Mouse (Mus musculus): ENCODE results near the gene Selenot. TPM values are rescaled to one million over a fixed set of nuclear protein-coding genes. Genes with fewer than 3 reads are reported as not detected.
"Not testable (repeated sequence)": the region's sequence is repeated elsewhere in the genome, so short reads cannot be mapped to it uniquely, and the experiment has no call there.

Selenot gene
- polyA plus RNA-seq, 1 experiment from 2014 or later, result 22.2 TPM

DNA sequence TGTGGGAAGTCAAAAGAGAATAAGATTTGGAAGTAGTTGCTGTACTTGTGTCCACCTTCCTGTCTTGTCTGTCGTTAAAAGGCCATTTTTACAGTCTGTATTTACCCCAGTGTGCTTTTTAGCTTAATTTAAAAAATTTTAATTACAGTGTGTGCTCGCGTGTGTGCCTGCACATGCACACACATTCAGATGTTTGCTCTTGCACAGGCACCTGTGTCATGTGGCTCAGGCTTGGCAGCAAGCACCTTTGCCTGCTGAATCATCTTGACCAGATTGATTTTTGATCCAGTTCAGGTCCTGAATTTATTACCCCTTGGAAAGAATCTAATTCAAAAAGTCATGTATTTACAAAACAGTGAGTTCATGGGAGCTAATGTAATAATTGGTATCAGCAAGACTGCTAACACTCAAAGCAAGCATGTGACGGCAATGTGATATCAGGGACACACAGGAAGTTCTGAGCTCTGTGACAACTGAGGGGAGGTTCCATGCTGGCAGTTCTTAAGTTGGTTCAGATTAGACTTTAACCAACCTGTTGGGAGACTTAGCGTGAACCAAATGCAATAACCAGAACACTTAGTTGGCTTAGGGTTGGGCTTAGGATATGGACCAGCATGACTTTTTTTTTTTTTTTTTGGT lies 6.5 kb downstream of the Selenot start:
- ATAC-seq, result no peak
- Histone ChIP-seq H3K4me1 (peaks cover 11% of the 10 kb centered on the region), H3K36me3 (ENCODE audit: poor library complexity, severe bottlenecking) (peaks cover 25% of the 10 kb centered on the region), H3K27ac (no peak overlapping the region), H3K27me3 (no peaks in the 10 kb centered on the region), H3K4me3 (no peak overlapping the region), H3K9ac (no peak overlapping the region), H3K9me3 (replicated peaks) (no peaks in the 10 kb centered on the region), H3K4me2 (no peak overlapping the region)
- 91% methylated on average over 5 of the region's 5 CpGs for WGBS

DNA sequence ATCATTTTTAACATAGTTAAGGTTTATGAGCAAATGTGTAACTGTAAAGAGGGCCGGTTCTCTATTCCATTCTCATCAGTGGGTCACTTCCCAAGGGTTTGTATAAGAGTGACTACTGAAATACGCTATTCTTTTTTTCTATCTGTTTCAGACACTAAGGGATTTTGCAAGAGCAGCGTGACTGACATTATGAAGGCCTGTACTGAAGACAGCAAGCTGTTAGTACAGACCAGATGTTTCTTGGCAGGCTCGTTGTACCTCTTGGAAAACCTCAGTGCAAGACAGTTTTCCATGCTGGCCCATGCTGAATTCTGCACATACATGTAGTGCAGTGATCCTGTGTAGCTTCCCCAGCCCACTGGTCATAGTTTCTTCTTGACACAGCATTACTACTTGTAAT lies 14.1 kb downstream of the Selenot start:
- not testable (repeated sequence) for ATAC-seq; H3K4me3 ChIP-seq; H3K9ac ChIP-seq; H3K9me3 ChIP-seq (replicated peaks); H3K27me3 ChIP-seq; H3K27ac ChIP-seq; H3K4me2 ChIP-seq; H3K4me1 ChIP-seq
- 97% methylated on average over 4 of the region's 4 CpGs for WGBS
- H3K36me3 ChIP-seq (ENCODE audit: poor library complexity, severe bottlenecking), result peaks cover 46% of the 10 kb centered on the region

DNA sequence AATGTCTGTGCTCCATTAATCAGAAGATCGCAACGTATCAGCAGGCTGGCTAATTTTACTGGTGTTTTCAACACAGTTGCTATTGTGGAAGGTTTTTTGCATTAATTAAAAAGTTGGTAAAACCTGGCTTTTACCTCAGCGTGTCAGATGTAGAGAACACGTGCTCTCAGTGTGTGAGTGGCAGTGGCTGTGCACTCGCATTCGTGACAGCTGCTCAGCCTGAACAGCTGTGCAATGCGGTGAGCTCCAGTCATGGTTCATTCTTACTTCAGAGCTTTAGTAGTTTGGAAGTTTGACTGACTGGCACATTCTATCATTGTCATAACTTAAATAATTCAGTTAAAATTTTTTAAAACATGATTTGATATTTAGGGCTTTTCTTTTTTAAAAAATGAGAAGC lies 16.2 kb downstream of the Selenot start:
- not testable (repeated sequence) for H3K4me3 ChIP-seq; H3K9ac ChIP-seq; H3K4me2 ChIP-seq; H3K9me3 ChIP-seq (replicated peaks); H3K27ac ChIP-seq; H3K27me3 ChIP-seq; H3K4me1 ChIP-seq
- ATAC-seq, result 0 out of 2 replicates have a peak, but pooled peaks have one; percentile 16
- peaks cover 33% of the 10 kb centered on the region for H3K36me3 ChIP-seq (ENCODE audit: poor library complexity, severe bottlenecking)
- WGBS, result 88% methylated on average over 7 of the region's 7 CpGs

DNA sequence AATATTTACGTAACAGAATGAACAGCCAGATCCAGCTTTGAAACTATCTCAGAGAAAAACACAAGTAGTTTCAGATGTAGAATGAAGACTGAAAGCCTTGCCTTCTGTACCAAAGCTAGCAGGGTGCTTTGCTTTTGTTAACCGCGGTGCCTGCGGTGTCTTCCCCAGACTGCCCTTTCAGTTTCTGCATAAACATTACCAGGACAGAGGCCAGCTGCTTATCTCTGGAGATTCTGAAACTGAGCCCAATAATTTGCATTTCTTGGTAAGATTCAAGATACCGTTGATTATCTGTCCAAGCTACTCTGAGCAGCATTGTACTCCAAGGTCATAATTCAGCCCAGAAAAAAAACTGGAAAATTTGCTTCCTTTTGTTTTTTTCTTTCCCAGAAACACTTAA lies 17.2 kb downstream of the Selenot start:
- WGBS, result 54% methylated on average over 5 of the region's 5 CpGs
- Histone ChIP-seq H3K27me3 (no peaks in the 10 kb centered on the region), H3K4me2 (no peak overlapping the region), H3K4me3 (no peak overlapping the region), H3K36me3 (ENCODE audit: poor library complexity, severe bottlenecking) (peaks cover 28% of the 10 kb centered on the region), H3K4me1 (no peaks in the 10 kb centered on the region), H3K9me3 (replicated peaks) (no peaks in the 10 kb centered on the region), H3K9ac (no peak overlapping the region), H3K27ac (no peak overlapping the region)
- ATAC-seq, result no peak

DNA sequence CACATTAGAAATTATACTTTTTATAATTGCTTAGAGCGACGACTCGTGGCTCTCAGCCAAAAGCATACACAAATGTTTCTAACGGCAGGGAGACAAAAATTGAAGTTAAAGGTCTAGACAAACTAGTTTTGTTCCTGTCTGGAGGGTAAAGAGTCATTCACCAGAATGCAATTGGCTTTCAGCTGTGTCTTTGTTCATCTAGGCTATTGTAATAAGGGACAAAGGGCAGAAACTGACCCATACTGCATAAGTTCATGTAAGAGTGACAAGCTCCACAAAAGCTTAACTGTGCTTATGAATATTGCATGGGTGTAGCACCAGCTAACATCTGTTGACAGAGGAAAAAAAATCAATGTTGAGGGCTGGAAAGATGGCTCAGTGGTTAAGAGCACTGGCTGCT lies 32.1 kb downstream of the Selenot start:
- H3K4me1 ChIP-seq, result no peaks in the 10 kb centered on the region
- H3K4me3 ChIP-seq, result no peak overlapping the region
- H3K9ac ChIP-seq, result no peak overlapping the region
- no peak for ATAC-seq
- H3K27ac ChIP-seq, result no peak overlapping the region
- H3K4me2 ChIP-seq, result no peak overlapping the region
- 56% methylated on average over 4 of the region's 4 CpGs for WGBS
- no peaks in the 10 kb centered on the region for H3K36me3 ChIP-seq (ENCODE audit: poor library complexity, severe bottlenecking)
- no peaks in the 10 kb centered on the region for H3K27me3 ChIP-seq
- H3K9me3 ChIP-seq (replicated peaks), result 0 out of 2 replicates have a peak, but pooled peaks cover 5% of the 10 kb centered on the region

DNA sequence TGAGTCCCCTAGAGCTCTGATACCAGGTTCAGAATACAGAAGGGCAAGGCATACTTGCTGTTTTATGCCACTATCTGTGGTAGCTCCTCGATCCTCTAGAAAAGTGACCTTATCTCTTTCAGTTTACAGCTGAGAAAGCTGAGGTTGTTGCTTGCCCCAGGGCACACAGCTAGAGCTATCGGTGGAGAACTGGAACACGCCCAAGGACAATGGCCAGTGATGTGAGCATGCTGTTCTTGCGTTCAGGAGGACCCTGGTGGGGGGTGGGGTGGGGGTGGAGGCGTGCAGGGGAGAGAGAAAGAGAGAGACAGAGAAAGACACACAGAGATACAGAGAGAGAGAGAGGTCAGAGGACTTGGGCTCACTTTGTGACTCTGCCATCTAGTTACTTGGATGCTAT lies 33.5 kb downstream of the Selenot start:
- Histone ChIP-seq H3K4me3 (no peak overlapping the region), H3K4me2 (no peak overlapping the region), H3K9me3 (replicated peaks) (0 out of 2 replicates have a peak, but pooled peaks cover 5% of the 10 kb centered on the region), H3K36me3 (ENCODE audit: poor library complexity, severe bottlenecking) (no peaks in the 10 kb centered on the region), H3K27me3 (no peaks in the 10 kb centered on the region), H3K9ac (no peak overlapping the region), H3K27ac (no peak overlapping the region), H3K4me1 (no peaks in the 10 kb centered on the region)
- ATAC-seq, result no peak
- 71% methylated on average over 5 of the region's 5 CpGs for WGBS

DNA sequence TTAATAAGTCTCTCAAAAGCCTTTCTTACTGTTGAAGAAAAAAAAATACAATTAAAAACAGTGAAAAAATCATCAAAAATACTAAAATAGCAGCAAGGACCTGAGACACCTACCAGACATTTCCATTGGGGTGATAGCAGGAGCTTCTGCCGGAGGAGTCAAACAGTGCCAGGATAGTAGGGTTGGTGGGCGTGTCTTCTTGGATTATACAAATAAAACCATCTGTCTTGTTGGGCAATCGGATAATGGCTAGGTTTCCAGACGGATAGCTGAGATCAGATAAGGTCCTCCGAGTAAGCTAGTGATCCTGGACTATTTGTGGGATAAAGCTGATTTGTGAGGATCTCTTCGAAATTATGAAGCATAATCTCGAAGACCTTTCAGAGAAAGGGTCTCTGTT lies 44.6 kb downstream of the Selenot start:
- Histone ChIP-seq H3K27me3 (no peaks in the 10 kb centered on the region), H3K4me2 (no peak overlapping the region), H3K9ac (no peak overlapping the region), H3K4me1 (no peaks in the 10 kb centered on the region), H3K27ac (no peak overlapping the region), H3K9me3 (replicated peaks) (no peaks in the 10 kb centered on the region), H3K4me3 (no peak overlapping the region), H3K36me3 (ENCODE audit: poor library complexity, severe bottlenecking) (no peaks in the 10 kb centered on the region)
- no peak for ATAC-seq
- 87% methylated on average over 7 of the region's 7 CpGs for WGBS

DNA sequence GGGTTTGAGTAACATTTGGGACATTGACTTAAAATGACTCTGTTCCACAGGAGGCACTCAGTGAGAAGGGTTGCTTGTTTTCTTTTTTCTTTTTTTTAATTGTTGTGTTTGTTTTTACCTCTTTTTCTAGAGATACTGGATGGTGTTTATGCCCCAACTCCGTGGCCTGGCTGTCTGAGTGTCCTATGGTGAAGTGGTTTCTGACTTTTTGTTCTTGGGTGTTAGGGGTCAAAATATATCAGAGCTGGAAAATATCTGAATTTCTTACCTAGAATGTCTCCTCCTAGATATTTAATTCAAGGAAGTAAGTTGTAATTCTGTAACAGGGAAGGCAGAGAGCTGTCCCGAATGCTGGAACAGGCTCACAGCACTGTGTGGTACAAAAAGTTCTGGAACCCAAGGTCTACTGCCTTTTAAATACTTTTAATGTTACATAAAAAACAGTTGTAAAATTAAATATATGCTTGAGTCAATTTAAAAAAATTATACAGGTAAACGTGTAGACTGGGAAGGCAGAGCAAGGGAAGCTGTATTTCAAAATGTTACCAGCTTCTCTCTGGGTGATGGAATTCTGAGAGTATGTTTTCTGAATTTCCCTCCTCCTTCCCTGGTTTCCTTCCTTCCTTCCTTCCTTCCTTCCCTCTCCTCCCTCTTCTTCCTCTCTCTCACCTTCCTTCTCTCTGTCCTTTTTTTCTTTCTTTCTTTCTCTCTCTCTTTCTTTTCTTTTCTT lies 46.4 kb downstream of the Selenot start:
- Histone ChIP-seq H3K9me3 (replicated peaks) (no peaks in the 10 kb centered on the region), H3K27me3 (no peaks in the 10 kb centered on the region), H3K27ac (no peak overlapping the region), H3K4me2 (no peak overlapping the region), H3K4me1 (no peaks in the 10 kb centered on the region), H3K4me3 (no peak overlapping the region), H3K9ac (no peak overlapping the region), H3K36me3 (ENCODE audit: poor library complexity, severe bottlenecking) (no peaks in the 10 kb centered on the region)
- 75% methylated on average over 3 of the region's 3 CpGs for WGBS
- ATAC-seq, result no peak

DNA sequence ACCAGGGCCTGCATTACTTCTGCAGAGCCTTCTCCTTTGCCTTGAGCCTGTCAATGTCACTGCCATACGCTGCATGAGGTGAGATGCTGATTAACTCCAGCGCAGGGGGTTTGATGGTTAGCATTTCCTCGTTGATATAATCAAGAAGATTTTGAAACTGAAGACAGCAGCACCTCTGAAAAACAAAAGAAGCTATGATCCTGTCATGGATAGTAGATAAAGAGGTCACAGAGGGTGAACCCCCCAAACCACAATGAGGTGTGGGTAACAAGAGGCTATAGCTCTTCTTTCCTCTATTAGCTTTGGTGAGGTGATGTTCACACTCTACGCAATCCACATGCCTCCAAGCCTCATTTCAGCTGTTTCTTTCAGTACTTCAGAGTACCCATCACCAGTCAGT lies 48.5 kb downstream of the Selenot start:
- Histone ChIP-seq H3K27ac (no peak overlapping the region), H3K4me2 (no peak overlapping the region), H3K36me3 (ENCODE audit: poor library complexity, severe bottlenecking) (no peaks in the 10 kb centered on the region), H3K4me1 (no peaks in the 10 kb centered on the region), H3K4me3 (no peak overlapping the region), H3K27me3 (no peaks in the 10 kb centered on the region), H3K9ac (no peak overlapping the region), H3K9me3 (replicated peaks) (no peaks in the 10 kb centered on the region)
- 89% methylated on average over 4 of the region's 4 CpGs for WGBS
- ATAC-seq, result no peak

DNA sequence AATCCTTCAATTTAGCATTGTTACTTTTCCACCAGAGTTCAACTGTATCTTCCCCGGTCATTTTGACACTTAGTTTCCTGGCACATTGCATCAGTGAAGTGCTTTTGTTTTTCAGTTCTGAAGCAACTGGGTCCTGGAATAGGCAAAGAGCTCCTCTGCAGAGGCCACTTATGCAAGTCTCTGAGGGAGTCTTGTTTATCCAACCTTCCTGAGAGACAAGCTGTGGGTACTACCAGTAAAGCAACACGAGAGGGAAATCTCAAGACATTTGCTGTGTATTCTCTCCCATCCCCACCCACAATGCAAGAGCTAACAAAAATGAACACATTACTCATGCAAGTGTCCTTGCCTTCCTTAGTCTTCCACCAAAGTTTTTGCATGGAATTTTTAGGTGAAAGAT lies 55.3 kb downstream of the Selenot start:
- no peak overlapping the region for H3K4me2 ChIP-seq
- H3K27ac ChIP-seq, result no peak overlapping the region
- ATAC-seq, result no peak
- no peaks in the 10 kb centered on the region for H3K9me3 ChIP-seq (replicated peaks)
- H3K9ac ChIP-seq, result no peak overlapping the region
- 91% methylated on average over 2 of the region's 2 CpGs for WGBS
- H3K4me1 ChIP-seq, result peaks cover 8% of the 10 kb centered on the region
- H3K4me3 ChIP-seq, result no peak overlapping the region
- H3K27me3 ChIP-seq, result no peaks in the 10 kb centered on the region
- H3K36me3 ChIP-seq (ENCODE audit: poor library complexity, severe bottlenecking), result no peaks in the 10 kb centered on the region

DNA sequence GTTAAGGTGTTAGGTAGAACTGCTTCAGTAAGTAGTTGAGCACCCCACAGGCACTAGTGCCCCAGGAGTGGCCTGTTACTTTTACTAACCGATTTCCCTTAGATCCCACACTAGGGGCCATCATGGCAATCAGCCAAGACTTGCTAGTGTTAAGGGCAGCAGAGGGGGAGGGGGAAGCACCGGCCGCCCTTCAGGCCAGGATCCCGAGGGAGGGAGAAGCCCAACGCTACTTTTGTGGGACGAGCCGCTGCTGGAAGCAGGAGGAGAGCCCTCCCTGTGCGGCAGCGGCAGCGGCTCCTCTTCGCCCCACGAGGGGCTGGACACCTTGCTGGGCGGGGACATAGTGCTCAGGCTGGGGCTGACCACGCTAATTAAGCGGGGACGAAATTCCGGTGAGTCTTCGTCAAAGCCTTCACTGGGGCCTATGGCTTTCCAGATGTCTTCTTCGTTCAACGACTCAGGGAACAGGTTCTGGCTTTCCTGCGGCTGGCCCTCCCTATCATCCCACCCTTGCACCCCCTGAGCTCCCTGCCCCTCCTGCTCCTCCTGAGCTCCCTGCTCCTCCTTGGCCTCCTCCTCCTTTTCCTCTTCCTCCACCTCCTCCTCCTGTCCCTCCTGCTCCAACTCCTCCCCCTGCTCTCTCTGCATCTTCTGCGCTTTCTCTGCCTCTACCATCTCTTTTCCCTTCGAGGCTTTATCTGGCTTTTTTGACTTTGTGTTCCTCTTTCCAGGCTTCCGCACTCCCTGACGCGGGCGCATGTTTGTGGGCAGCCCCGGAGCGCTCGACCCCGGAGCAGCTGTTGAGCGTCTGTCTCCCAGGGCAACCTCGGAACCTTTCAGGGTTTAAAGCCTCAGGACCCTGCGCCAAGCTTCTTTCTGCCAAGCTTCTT lies 60.2 kb downstream of the Selenot start, which contains the start of gene Erich6:
Gene Erich6 (minus strand): TSS at position 802 of the 890 bp plus-strand sequence.
- Histone ChIP-seq H3K27ac (no peak within 1 kb of the TSS), H3K4me3 (peak within 1 kb of the TSS; percentile 49), H3K36me3 (ENCODE audit: poor library complexity, severe bottlenecking) (no peaks in the 10 kb centered on the region), H3K4me2 (peak within 1 kb of the TSS; percentile 94), H3K9ac (peak within 1 kb of the TSS; percentile 66), H3K27me3 (no peaks in the 10 kb centered on the region), H3K4me1 (peaks cover 14% of the 10 kb centered on the region), H3K9me3 (replicated peaks) (no peaks in the 10 kb centered on the region)
- peak; percentile 93 for ATAC-seq
- WGBS, result under 1% methylated on average over 34 of the region's 34 CpGs

All from forebrain, embryonic 13.5 days (tissue).